Comparison of ENCODE assay signal across 8 mouse cellular contexts in the genomic region with DNA sequence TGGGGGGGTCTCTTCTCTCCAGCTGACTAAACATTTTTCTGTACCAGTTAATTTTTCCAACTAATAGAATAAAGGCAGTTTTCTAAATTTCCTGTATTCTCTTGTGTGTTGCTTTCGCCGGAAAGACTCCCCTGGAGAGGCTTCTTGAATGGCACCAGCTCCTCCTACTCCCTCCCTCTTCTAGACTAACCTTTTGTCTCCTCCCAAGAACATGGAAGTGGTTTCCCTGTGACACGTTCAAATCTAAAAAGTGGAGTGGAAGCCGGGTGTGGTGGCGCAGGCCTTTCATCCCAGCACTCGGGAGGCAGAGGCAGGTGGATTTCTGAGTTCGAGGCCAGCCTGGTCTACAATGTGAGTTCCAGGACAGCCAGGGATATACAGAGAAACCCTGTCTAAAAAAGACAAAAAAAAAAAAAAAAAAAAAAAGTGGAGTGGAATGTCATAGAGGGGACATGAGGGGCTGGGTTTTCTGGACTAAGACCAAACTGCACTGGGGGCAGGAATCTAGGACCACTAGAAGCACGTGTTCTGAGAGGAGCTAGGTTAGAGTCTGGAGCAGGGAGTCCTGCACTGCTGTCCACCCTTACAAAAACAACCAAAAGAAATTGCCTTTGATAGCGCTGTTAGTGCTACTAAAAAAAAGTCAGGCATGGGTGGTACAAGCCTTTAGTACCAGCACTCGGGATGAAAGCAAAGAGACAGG. TPM values are rescaled to one million over a fixed set of nuclear protein-coding genes. Genes with fewer than 3 reads are reported as not detected.
DNase-seq lines count a peak whose midpoint lies in the region; ATAC-seq and TF ChIP-seq lines count a peak whose summit lies in the region.

No protein-coding gene starts in this region.

- no peak for TF ChIP-seq EP300 in heart, postnatal 0 days (IDR thresholded peaks at IDR 0.05; ENCODE audit: low read depth)

- peak overlapping the region; percentile 97 for H3K27ac ChIP-seq in heart, embryonic 10.5 days
- H3K27ac ChIP-seq in ES-E14 (ENCODE audit: insufficient read depth, low read depth, low read length, poor library complexity, severe bottlenecking): peak overlapping the region; percentile 96
- peak overlapping the region; percentile 98 for H3K27ac ChIP-seq in heart, postnatal 0 days (ENCODE audit: low read depth)
- H3K27ac ChIP-seq in midbrain, embryonic 10.5 days (replicated peaks): peak overlapping the region; percentile 91

- H3K9me3 ChIP-seq in heart, embryonic 10.5 days: no peaks in the 10 kb centered on the region
- H3K9me3 ChIP-seq in ES-E14 (ENCODE audit: control insufficient read depth, insufficient read depth, low read depth, low read length): no peaks in the 10 kb centered on the region
- no peaks in the 10 kb centered on the region for H3K9me3 ChIP-seq in heart, postnatal 0 days (replicated peaks; ENCODE audit: control insufficient read depth, low read length)
- no peaks in the 10 kb centered on the region for H3K9me3 ChIP-seq in midbrain, embryonic 10.5 days (replicated peaks)

- in situ Hi-C loops in ES-E14 (cut with MboI; ENCODE audit: low sequenced_read_pairs in 2 of 2, unreplicated experiment in 2 of 2): no loop called here

- DNase-seq in heart, embryonic 10.5 days (ENCODE audit: low spot score): no peak
- DNase-seq in heart, adult 8-10 months (ENCODE audit: low spot score): no peak
- DNase-seq in ES-E14 (ENCODE audit: low read depth, low spot score): no peak
- no peak for DNase-seq in heart, postnatal 0 days (ENCODE audit: low spot score)
- no peak for DNase-seq in midbrain, embryonic 10.5 days (ENCODE audit: low spot score)
- no peak for DNase-seq in gastrocnemius, adult 18-20 months (ENCODE audit: low spot score)
- no peak for DNase-seq in layer of hippocampus, adult 9-10 months (ENCODE audit: low spot score)
- no peak for DNase-seq in cerebellum, adult 11-12 months

- WGBS in heart, embryonic 10.5 days: 70% methylated on average over 10 of the region's 10 CpGs
- WGBS in heart, postnatal 0 days: 60% methylated on average over 10 of the region's 10 CpGs
- 72% methylated on average over 10 of the region's 10 CpGs for WGBS in midbrain, embryonic 10.5 days

- no peaks in the 10 kb centered on the region for H3K27me3 ChIP-seq in heart, embryonic 10.5 days (ENCODE audit: insufficient read depth, poor library complexity, severe bottlenecking)
- no peaks in the 10 kb centered on the region for H3K27me3 ChIP-seq in heart, postnatal 0 days (ENCODE audit: control insufficient read depth, insufficient read depth, low read length)
- H3K27me3 ChIP-seq in midbrain, embryonic 10.5 days (ENCODE audit: low read depth, poor library complexity, severe bottlenecking): no peaks in the 10 kb centered on the region

- H3K36me3 ChIP-seq in heart, embryonic 10.5 days: peaks cover 40% of the 10 kb centered on the region
- peaks cover 26% of the 10 kb centered on the region for H3K36me3 ChIP-seq in ES-E14 (ENCODE audit: control insufficient read depth, insufficient read depth, low read length, poor library complexity, severe bottlenecking)
- peaks cover 34% of the 10 kb centered on the region for H3K36me3 ChIP-seq in heart, postnatal 0 days (replicated peaks; ENCODE audit: control insufficient read depth, insufficient read depth, low read length)
- H3K36me3 ChIP-seq in midbrain, embryonic 10.5 days: peaks cover 50% of the 10 kb centered on the region

- peak overlapping the region; percentile 13; the same call in 1 of the 2 replicates for H3K9ac ChIP-seq in ES-E14 (ENCODE audit: insufficient read depth, low read depth, low read length, poor library complexity, severe bottlenecking)
- peak overlapping the region; percentile 88; the same call in 1 of the 2 replicates for H3K9ac ChIP-seq in heart, postnatal 0 days (replicated peaks; ENCODE audit: low read depth, low read length)

- H3K4me2 ChIP-seq in heart, postnatal 0 days (ENCODE audit: low read depth, low read length): peak overlapping the region; percentile 93

- no peak for TF ChIP-seq CTCF in heart, postnatal 0 days (IDR thresholded peaks at IDR 0.05; ENCODE audit: low read depth)

- H3K4me1 ChIP-seq in heart, embryonic 10.5 days: peaks cover 40% of the 10 kb centered on the region
- H3K4me1 ChIP-seq in ES-E14 (ENCODE audit: control insufficient read depth in 2 of 2, insufficient read depth in 2 of 2, low read length in 2 of 2, poor library complexity in 1 of 2): peaks cover 0 to 2% of the 10 kb centered on the region in 2 experiments; a peak in 1 of 4 replicates
- peaks cover 21% of the 10 kb centered on the region for H3K4me1 ChIP-seq in heart, postnatal 0 days (ENCODE audit: control insufficient read depth, insufficient read depth)
- H3K4me1 ChIP-seq in midbrain, embryonic 10.5 days: peaks cover 38% of the 10 kb centered on the region

- H3K4me3 ChIP-seq in heart, embryonic 10.5 days: peak overlapping the region; percentile 89
- peak overlapping the region; percentile 26 to 95; a peak in 2 of 4 replicates for H3K4me3 ChIP-seq in ES-E14 (ENCODE audit: insufficient read depth in 1 of 2, low read depth in 1 of 2, low read length in 2 of 2, poor library complexity in 1 of 2, severe bottlenecking in 1 of 2)
- H3K4me3 ChIP-seq in heart, postnatal 0 days (ENCODE audit: low read depth, low read length): peak overlapping the region; percentile 84; the same call in 1 of the 2 replicates
- H3K4me3 ChIP-seq in midbrain, embryonic 10.5 days: no peak overlapping the region

- no peak for ATAC-seq in heart, postnatal 0 days (ENCODE audit: insufficient read depth, low read depth)

TF ChIP-seq in ES-E14, 5 proteins besides CTCF, POLR2A, EP300 and RAD21:
- TF ChIP-seq ZC3H11A (IDR thresholded peaks at IDR 0.05; ENCODE audit: borderline replicate concordance, low read depth, low read length) (no peak), CHD2 (IDR thresholded peaks at IDR 0.05; ENCODE audit: low read depth, low read length) (no peak), ZNF384 (IDR thresholded peaks at IDR 0.05; ENCODE audit: low read depth, low read length) (peak; percentile 56; the same call in 1 of the 2 replicates), MAFK (IDR thresholded peaks at IDR 0.05; ENCODE audit: insufficient read depth, low read depth, low read length) (no peak), HCFC1 (IDR thresholded peaks at IDR 0.05; ENCODE audit: borderline replicate concordance, insufficient read depth, low read length) (no peak)

RNA-seq across cellular contexts. Expression of a gene that starts 0.7 kb away (rescaled TPM):
- polyA plus RNA-seq in heart, embryonic 10.5 days (2016; fragmentation: Nextera tagmentation; extraction: Ambion mirVana): 1,031 and 1,079 TPM in 2 replicates
- 100 to 1,000 TPM in 1 of 4 experiments, 10 to 100 TPM in 3; 67.6 to 101 (median 81.7) TPM for total RNA-seq in heart, adult 8-10 months (2022)
- 797 and 939 TPM in 2 replicates for total RNA-seq in ES-E14 (2012; rRNA removed)
- 319 and 336 TPM in 2 replicates for total RNA-seq in heart, postnatal 0 days (2014; rRNA removed; ENCODE audit: low replicate concordance)
- polyA plus RNA-seq in heart, postnatal 0 days (2015; fragmentation: Nextera tagmentation; extraction: Ambion mirVana): 578 and 581 TPM in 2 replicates
- 767 and 792 TPM in 2 replicates for polyA plus RNA-seq in midbrain, embryonic 10.5 days (2016; fragmentation: Nextera tagmentation; extraction: Ambion mirVana)
- 10 to 100 TPM; 63.2 to 67.5 TPM for total RNA-seq in gastrocnemius, adult 18-20 months (2021)

RNA-seq across cellular contexts. Expression of a gene that starts 9.7 kb away (rescaled TPM):
- 114 and 122 TPM in 2 replicates for polyA plus RNA-seq in heart, embryonic 10.5 days (2016; fragmentation: Nextera tagmentation; extraction: Ambion mirVana)
- 10 to 100 TPM; 77.0 to 83.3 (median 79.8) TPM for total RNA-seq in heart, adult 8-10 months (2022)
- 64.2 and 69.1 TPM in 2 replicates for total RNA-seq in ES-E14 (2012; rRNA removed)
- 71.1 and 76.8 TPM in 2 replicates for total RNA-seq in heart, postnatal 0 days (2014; rRNA removed; ENCODE audit: low replicate concordance)
- 54.9 and 60.6 TPM in 2 replicates for polyA plus RNA-seq in heart, postnatal 0 days (2015; fragmentation: Nextera tagmentation; extraction: Ambion mirVana)
- 119 and 140 TPM in 2 replicates for polyA plus RNA-seq in midbrain, embryonic 10.5 days (2016; fragmentation: Nextera tagmentation; extraction: Ambion mirVana)
- 10 to 100 TPM; 81.6 to 89.2 TPM for total RNA-seq in gastrocnemius, adult 18-20 months (2021)

RNA-seq across cellular contexts. Expression of a gene that starts 32.0 kb away (rescaled TPM):
- polyA plus RNA-seq in heart, embryonic 10.5 days (2016; fragmentation: Nextera tagmentation; extraction: Ambion mirVana): 28.2 and 30.3 TPM in 2 replicates
- total RNA-seq in heart, adult 8-10 months (2022): 10 to 100 TPM; 66.6 to 85.9 (median 81.5) TPM
- 10.0 and 11.0 TPM in 2 replicates for total RNA-seq in ES-E14 (2012; rRNA removed)
- total RNA-seq in heart, postnatal 0 days (2014; rRNA removed; ENCODE audit: low replicate concordance): 46.1 and 46.9 TPM in 2 replicates
- 42.1 and 49.9 TPM in 2 replicates for polyA plus RNA-seq in heart, postnatal 0 days (2015; fragmentation: Nextera tagmentation; extraction: Ambion mirVana)
- polyA plus RNA-seq in midbrain, embryonic 10.5 days (2016; fragmentation: Nextera tagmentation; extraction: Ambion mirVana): 17.8 and 26.2 TPM in 2 replicates
- 10 to 100 TPM; 28.0 to 35.6 TPM for total RNA-seq in gastrocnemius, adult 18-20 months (2021)

RNA-seq across cellular contexts. Expression of a gene that starts 32.1 kb away (rescaled TPM):
- polyA plus RNA-seq in heart, embryonic 10.5 days (2016; fragmentation: Nextera tagmentation; extraction: Ambion mirVana): 277 and 285 TPM in 2 replicates
- total RNA-seq in heart, adult 8-10 months (2022): 100 to 1,000 TPM; 196 to 229 (median 224) TPM
- 82.9 and 125 TPM in 2 replicates for total RNA-seq in ES-E14 (2012; rRNA removed)
- total RNA-seq in heart, postnatal 0 days (2014; rRNA removed; ENCODE audit: low replicate concordance): 167 and 207 TPM in 2 replicates
- 326 and 332 TPM in 2 replicates for polyA plus RNA-seq in heart, postnatal 0 days (2015; fragmentation: Nextera tagmentation; extraction: Ambion mirVana)
- 272 and 276 TPM in 2 replicates for polyA plus RNA-seq in midbrain, embryonic 10.5 days (2016; fragmentation: Nextera tagmentation; extraction: Ambion mirVana)
- total RNA-seq in gastrocnemius, adult 18-20 months (2021): 100 to 1,000 TPM in 1 of 2 experiments, 10 to 100 TPM in 1; 91.8 to 111 TPM

RNA-seq across cellular contexts. Expression of a gene that starts 41.3 kb away (rescaled TPM):
- 15.3 and 16.1 TPM in 2 replicates for polyA plus RNA-seq in heart, embryonic 10.5 days (2016; fragmentation: Nextera tagmentation; extraction: Ambion mirVana)
- 1 to 10 TPM; 3.8 to 6.5 (median 4.9) TPM for total RNA-seq in heart, adult 8-10 months (2022)
- total RNA-seq in ES-E14 (2012; rRNA removed): 63.9 and 77.9 TPM in 2 replicates
- 3.7 and 14.5 TPM in 2 replicates for total RNA-seq in heart, postnatal 0 days (2014; rRNA removed; ENCODE audit: low replicate concordance)
- polyA plus RNA-seq in heart, postnatal 0 days (2015; fragmentation: Nextera tagmentation; extraction: Ambion mirVana): 5.4 and 6.4 TPM in 2 replicates
- 37.9 and 39.2 TPM in 2 replicates for polyA plus RNA-seq in midbrain, embryonic 10.5 days (2016; fragmentation: Nextera tagmentation; extraction: Ambion mirVana)
- total RNA-seq in gastrocnemius, adult 18-20 months (2021): 1 to 10 TPM in 1 of 2 experiments, under 1 TPM in 1; 0.83 to 1.0 TPM
